Mouse (Mus musculus) frontal cortex, postnatal 36 days (tissue): ENCODE results near the gene Vps37b.

ENCODE experiments used
- DNase-seq, 2 experiments: peaks; one replicate each; pipeline ENCODE4 v3.0.0; 2022; ENCODE audit warnings: low spot score in 2 of 2

Gene Vps37b

GRCm38 (mm10) chr5:124004356-124005150, 27.5 kb downstream of the Vps37b start:
- no peak for DNase-seq

GRCm38 (mm10) chr5:124003375-124003774, 28.7 kb downstream of the Vps37b start:
- no peak for DNase-seq

- DNase-seq = peak in 1 of 2 experiments; percentile 67
Observed at GRCm38 (mm10) chr5:124002876-124003275, 29.2 kb downstream of the Vps37b start.

GRCm38 (mm10) chr5:124001274-124001673, 30.8 kb downstream of the Vps37b start:
- DNase-seq = no peak

GRCm38 (mm10) chr5:124000824-124001223, 31.2 kb downstream of the Vps37b start:
- DNase-seq = peak; percentile 93 to 95

GRCm38 (mm10) chr5:123998370-123998769, 33.7 kb downstream of the Vps37b start:
- no peak for DNase-seq

- no peak for DNase-seq
Observed at GRCm38 (mm10) chr5:123997811-123998210, 34.3 kb downstream of the Vps37b start.

GRCm38 (mm10) chr5:123997211-123997751, 34.8 kb downstream of the Vps37b start:
- DNase-seq = no peak

- DNase-seq = no peak
Observed at GRCm38 (mm10) chr5:123996695-123997094, 35.4 kb downstream of the Vps37b start.

- no peak for DNase-seq
Observed at GRCm38 (mm10) chr5:123996194-123996593, 35.9 kb downstream of the Vps37b start.

- no peak for DNase-seq
Observed at GRCm38 (mm10) chr5:123995388-123995787, 36.7 kb downstream of the Vps37b start.

GRCm38 (mm10) chr5:123994468-123994867, 37.6 kb downstream of the Vps37b start:
- no peak for DNase-seq

- DNase-seq = peak in 1 of 2 experiments; percentile 79
Observed at GRCm38 (mm10) chr5:123993263-123994036, 38.6 kb downstream of the Vps37b start.

GRCm38 (mm10) chr5:123992794-123993193, 39.3 kb downstream of the Vps37b start:
- peak; percentile 84 to 90 for DNase-seq

GRCm38 (mm10) chr5:123992193-123992637, 39.9 kb downstream of the Vps37b start:
- DNase-seq = no peak

- no peak for DNase-seq
Observed at GRCm38 (mm10) chr5:123991321-123991720, 40.7 kb downstream of the Vps37b start.

GRCm38 (mm10) chr5:123989941-123990885, 41.9 kb downstream of the Vps37b start:
- no peak for DNase-seq

GRCm38 (mm10) chr5:123987511-123987910, 44.6 kb downstream of the Vps37b start:
- no peak for DNase-seq

GRCm38 (mm10) chr5:123986925-123987324, 45.1 kb downstream of the Vps37b start:
- no peak for DNase-seq

- DNase-seq = no peak
Observed at GRCm38 (mm10) chr5:123985434-123985833, 46.6 kb downstream of the Vps37b start.

GRCm38 (mm10) chr5:123982838-123983237, 49.2 kb downstream of the Vps37b start:
- DNase-seq = no peak

GRCm38 (mm10) chr5:123981250-123981554, 50.9 kb downstream of the Vps37b start:
- no peak for DNase-seq
